Mouse (Mus musculus): ENCODE results near the gene Pnpla3. TPM values are rescaled to one million over a fixed set of nuclear protein-coding genes. Genes with fewer than 3 reads are reported as not detected.

The Pnpla3 gene
- total and polyA plus RNA-seq, 2 experiments from 2014 or later, result 3.0 to 5.6 TPM

DNA sequence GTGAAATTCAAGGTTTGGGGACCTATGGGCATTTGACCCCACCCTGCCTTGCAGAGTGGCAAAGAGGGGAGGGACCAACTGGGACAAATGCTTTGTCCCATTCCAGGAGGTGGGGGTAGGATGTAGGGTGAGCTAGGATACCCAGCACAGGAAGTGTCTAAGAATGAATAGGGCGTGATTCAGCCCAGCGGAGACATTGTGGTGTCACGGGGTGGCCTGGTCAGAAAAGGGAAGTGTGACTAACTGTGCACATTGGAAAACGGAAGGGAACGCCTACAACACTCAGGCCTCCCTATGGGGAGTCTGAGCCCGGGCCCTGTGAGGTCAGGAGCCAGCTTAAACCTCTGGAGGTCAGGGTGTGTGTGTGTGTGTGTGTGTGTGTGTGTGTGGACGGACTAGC is 68.0 kb downstream of the Pnpla3 start:
- H3K27me3 ChIP-seq (ENCODE audit: insufficient read depth, low read length), result no peaks in the 10 kb centered on the region
- H3K4me1 ChIP-seq (ENCODE audit: insufficient read depth), result peaks cover 23% of the 10 kb centered on the region
- no peak for DNase-seq
- H3K36me3 ChIP-seq (ENCODE audit: insufficient read depth), result no peaks in the 10 kb centered on the region
- WGBS, result 76% methylated on average over 7 of the region's 7 CpGs
- H3K9ac ChIP-seq, result no peak overlapping the region
- no peak for ATAC-seq
- no peaks in the 10 kb centered on the region for H3K9me3 ChIP-seq (ENCODE audit: low read length)
- H3K4me2 ChIP-seq (ENCODE audit: low read depth), result no peak overlapping the region
- H3K4me3 ChIP-seq (ENCODE audit: low read depth, low read length), result no peak overlapping the region
- no peak for TF ChIP-seq CTCF (IDR thresholded peaks at IDR 0.05; ENCODE audit: low read depth)
- no peak overlapping the region for H3K27ac ChIP-seq (ENCODE audit: low read depth, low read length)

Small RNA genes lying within 50 kb of the gene (microRNA-seq; reads per million reads assigned to microRNA genes)
- gene Mir6392, result 0.24 to 0.39 reads per million in 2 experiments

Other genes starting within 250 kb of the Pnpla3 start
- 6.0 and 9.2 TPM in 2 replicates for gene Efcab6, start 102.5 kb upstream of the Pnpla3 start, total RNA-seq (2014; rRNA removed)
- gene Efcab6, start 102.5 kb upstream of the Pnpla3 start, polyA plus RNA-seq (2015; fragmentation: Nextera tagmentation; extraction: Ambion mirVana), result 3.2 and 4.4 TPM in 2 replicates
- gene Sult4a1, start 62.1 kb upstream of the Pnpla3 start, total RNA-seq (2014; rRNA removed), result 157 and 179 TPM in 2 replicates
- 132 and 140 TPM in 2 replicates for gene Sult4a1, start 62.1 kb upstream of the Pnpla3 start, polyA plus RNA-seq (2015; fragmentation: Nextera tagmentation; extraction: Ambion mirVana)
- gene Pnpla5, start 44.7 kb upstream of the Pnpla3 start, total RNA-seq (2014; rRNA removed), result not detected in 2 replicates
- gene Pnpla5, start 44.7 kb upstream of the Pnpla3 start, polyA plus RNA-seq (2015; fragmentation: Nextera tagmentation; extraction: Ambion mirVana), result not detected in 2 replicates
- 36.6 and 37.2 TPM in 2 replicates for gene Samm50, start 24.4 kb downstream of the Pnpla3 start, total RNA-seq (2014; rRNA removed)
- 88.3 and 93.8 TPM in 2 replicates for gene Samm50, start 24.4 kb downstream of the Pnpla3 start, polyA plus RNA-seq (2015; fragmentation: Nextera tagmentation; extraction: Ambion mirVana)
- gene Parvb, start 64.2 kb downstream of the Pnpla3 start, total RNA-seq (2014; rRNA removed), result 3.8 and 9.4 TPM in 2 replicates
- 2.7 and 4.3 TPM in 2 replicates for gene Parvb, start 64.2 kb downstream of the Pnpla3 start, polyA plus RNA-seq (2015; fragmentation: Nextera tagmentation; extraction: Ambion mirVana)
- 1.6 and 2.1 TPM in 2 replicates for gene Parvg, start 156.2 kb downstream of the Pnpla3 start, total RNA-seq (2014; rRNA removed)
- 1.6 and 1.7 TPM in 2 replicates for gene Parvg, start 156.2 kb downstream of the Pnpla3 start, polyA plus RNA-seq (2015; fragmentation: Nextera tagmentation; extraction: Ambion mirVana)